Mouse (Mus musculus) thymus, adult 2 months (tissue): ENCODE data around the gene Olfr853.

Experiments
- CTCF ChIP-seq: fragments of 200-500 bp; IDR thresholded peaks from 2 replicates; pipeline ENCODE4 v1.5.1; 2012; ENCODE audit warnings: mild to moderate bottlenecking, control low read depth, low read length, moderate library complexity, borderline replicate concordance; ENCODE audit not compliant: control insufficient read depth, poor library complexity, insufficient read depth; ENCODE audit errors: extremely low read depth
- POLR2A ChIP-seq: fragments of 200-500 bp; IDR thresholded peaks from 2 replicates; pipeline ENCODE4 v1.6.1; 2012; ENCODE audit warnings: mild to moderate bottlenecking, low read length, control low read depth, moderate library complexity; ENCODE audit not compliant: control insufficient read depth, poor library complexity, insufficient read depth; ENCODE audit errors: extremely low read depth

- no peak for TF ChIP-seq CTCF
- no peak for TF ChIP-seq POLR2A
Observed at GRCm38 (mm10) chr9:19567282-19567681, 26.4 kb upstream of the Olfr853 start, which contains the start of gene Olfr854.
